Mouse (Mus musculus) heart, embryonic 12.5 days (tissue): Measurements from ENCODE around the gene Dusp19. TPM values are rescaled to one million over a fixed set of nuclear protein-coding genes. Genes with fewer than 3 reads are reported as not detected.

Experiments used
- ATAC-seq: fragments of 200-750 bp; cut with Nextera tagmentation; 2 replicates; pipeline ENCODE4 v1.8.0; 2017; ENCODE audit warnings: moderate TSS enrichment, moderate library complexity; ENCODE audit not compliant: insufficient number of reproducible peaks, low FRiP score
- H3K27ac ChIP-seq: fragments of 300-500 bp; sonication (generic); 2 replicates; pipeline ENCODE4 v1.5.1; 2016; ENCODE audit warnings: mild to moderate bottlenecking, moderate library complexity; ENCODE audit not compliant: poor library complexity, severe bottlenecking
- H3K27me3 ChIP-seq: fragments of 300-500 bp; sonication (generic); replicated peaks from 2 replicates; pipeline ENCODE4 v1.6.1; 2016; ENCODE audit warnings: mild to moderate bottlenecking, moderate library complexity
- H3K36me3 ChIP-seq: fragments of 300-500 bp; sonication (generic); 2 replicates; pipeline ENCODE4 v1.6.1; 2016; ENCODE audit warnings: mild to moderate bottlenecking, moderate library complexity
- H3K4me1 ChIP-seq: fragments of 300-500 bp; sonication (generic); replicated peaks from 2 replicates; pipeline ENCODE4 v1.6.1; 2016; ENCODE audit warnings: mild to moderate bottlenecking
- H3K4me2 ChIP-seq: fragments of 300-500 bp; sonication (generic); 2 replicates; pipeline ENCODE4 v1.6.1; 2016; ENCODE audit warnings: mild to moderate bottlenecking, moderate library complexity
- H3K4me3 ChIP-seq: fragments of 300-500 bp; sonication (generic); 2 replicates; pipeline ENCODE4 v1.5.1; 2016; ENCODE audit warnings: mild to moderate bottlenecking
- H3K9ac ChIP-seq: fragments of 300-500 bp; sonication (generic); 2 replicates; pipeline ENCODE4 v1.6.1; 2016; ENCODE audit warnings: mild to moderate bottlenecking, moderate library complexity
- H3K9me3 ChIP-seq: fragments of 300-500 bp; sonication (generic); replicated peaks from 2 replicates; pipeline ENCODE4 v1.6.1; 2016; ENCODE audit warnings: mild to moderate bottlenecking, moderate library complexity
- WGBS: fragments of 180-500 bp; shearing (Covaris S2); methylation state at CpG from one replicate; pipeline ENCODE4 v1.1.7; 2016; 5-methylcytosine and 5-hydroxymethylcytosine counted together
- polyA plus RNA-seq: library from polyadenylated mRNA; unstranded; fragments of >200 nt; fragmentation: Nextera tagmentation; extraction: Ambion mirVana; gene quantifications from 2 replicates; pipeline ENCODE4 v1.2.1, GENCODE M21; 2016

Dusp19 gene
- polyA plus RNA-seq, 1 experiment from 2014 or later = 11.9 TPM

- Histone ChIP-seq H3K4me1 (no peaks in the 10 kb centered on the region), H3K9ac (no peak overlapping the region), H3K27ac (no peak overlapping the region), H3K4me2 (no peak overlapping the region), H3K9me3 (no peaks in the 10 kb centered on the region), H3K27me3 (no peaks in the 10 kb centered on the region), H3K4me3 (no peak overlapping the region), H3K36me3 (no peaks in the 10 kb centered on the region)
- ATAC-seq = no peak
- WGBS = 88% methylated on average over 3 of the region's 3 CpGs
Observed at GRCm38 (mm10) chr2:80599850-80600249, 17.0 kb upstream of the Dusp19 start.

- Histone ChIP-seq H3K9ac (no peak overlapping the region), H3K27ac (no peak overlapping the region), H3K4me1 (no peaks in the 10 kb centered on the region), H3K4me2 (no peak overlapping the region), H3K27me3 (no peaks in the 10 kb centered on the region), H3K36me3 (no peaks in the 10 kb centered on the region), H3K9me3 (no peaks in the 10 kb centered on the region), H3K4me3 (no peak overlapping the region)
- ATAC-seq = no peak
Observed at GRCm38 (mm10) chr2:80600611-80601010, 16.2 kb upstream of the Dusp19 start.

GRCm38 (mm10) chr2:80602756-80603155 is 14.1 kb upstream of the Dusp19 start:
- no peak for ATAC-seq
- no peak overlapping the region for H3K9ac ChIP-seq
- no peak overlapping the region for H3K27ac ChIP-seq
- no peaks in the 10 kb centered on the region for H3K4me1 ChIP-seq
- no peaks in the 10 kb centered on the region for H3K9me3 ChIP-seq
- 86% methylated on average over 13 of the region's 13 CpGs for WGBS
- no peak overlapping the region for H3K4me2 ChIP-seq
- H3K36me3 ChIP-seq = no peaks in the 10 kb centered on the region
- no peak overlapping the region for H3K4me3 ChIP-seq
- no peaks in the 10 kb centered on the region for H3K27me3 ChIP-seq

GRCm38 (mm10) chr2:80603771-80604426 is 12.9 kb upstream of the Dusp19 start:
- Histone ChIP-seq H3K4me1 (no peaks in the 10 kb centered on the region), H3K4me2 (no peak overlapping the region), H3K36me3 (no peaks in the 10 kb centered on the region), H3K4me3 (no peak overlapping the region), H3K9me3 (no peaks in the 10 kb centered on the region), H3K27ac (no peak overlapping the region), H3K9ac (no peak overlapping the region), H3K27me3 (no peaks in the 10 kb centered on the region)
- WGBS = 90% methylated on average over 19 of the region's 19 CpGs
- ATAC-seq = no peak

GRCm38 (mm10) chr2:80612286-80612685 is 4.6 kb upstream of the Dusp19 start:
- no peaks in the 10 kb centered on the region for H3K36me3 ChIP-seq
- no peaks in the 10 kb centered on the region for H3K4me1 ChIP-seq
- no peak overlapping the region for H3K9ac ChIP-seq
- ATAC-seq = no peak
- H3K27ac ChIP-seq = no peak overlapping the region
- no peak overlapping the region for H3K4me2 ChIP-seq
- no peak overlapping the region for H3K4me3 ChIP-seq
- WGBS = 62% methylated on average over 1 of the region's 1 CpGs
- H3K27me3 ChIP-seq = no peaks in the 10 kb centered on the region
- H3K9me3 ChIP-seq = no peaks in the 10 kb centered on the region; the same call in 1 of the 2 replicates

GRCm38 (mm10) chr2:80612796-80613195 is 4.0 kb upstream of the Dusp19 start:
- Histone ChIP-seq H3K9ac (no peak overlapping the region), H3K4me3 (no peak overlapping the region), H3K27ac (no peak overlapping the region), H3K4me2 (no peak overlapping the region), H3K9me3 (no peaks in the 10 kb centered on the region; the same call in 1 of the 2 replicates), H3K27me3 (no peaks in the 10 kb centered on the region), H3K4me1 (peaks cover under 1% of the 10 kb centered on the region; the same call in 1 of the 2 replicates), H3K36me3 (no peaks in the 10 kb centered on the region)
- 64% methylated on average over 2 of the region's 2 CpGs for whole genome bisulfite sequencing
- ATAC-seq = no peak

GRCm38 (mm10) chr2:80618991-80619390 is 2.1 kb downstream of the Dusp19 start:
- H3K9ac ChIP-seq = no peak overlapping the region
- no peak overlapping the region for H3K4me3 ChIP-seq
- H3K27ac ChIP-seq = no peak overlapping the region
- H3K9me3 ChIP-seq = no peaks in the 10 kb centered on the region
- 0 out of 2 replicates have a peak, but pooled peaks cover 5% of the 10 kb centered on the region for H3K36me3 ChIP-seq
- no peaks in the 10 kb centered on the region for H3K27me3 ChIP-seq
- ATAC-seq = no peak
- no peak overlapping the region for H3K4me2 ChIP-seq
- H3K4me1 ChIP-seq = peaks cover 3% of the 10 kb centered on the region; the same call in 1 of the 2 replicates
- 83% methylated on average over 3 of the region's 3 CpGs for WGBS

GRCm38 (mm10) chr2:80621921-80622320 is 5.1 kb downstream of the Dusp19 start:
- Histone ChIP-seq H3K4me1 (peaks cover 3% of the 10 kb centered on the region; the same call in 1 of the 2 replicates), H3K4me2 (no peak overlapping the region), H3K9ac (no peak overlapping the region), H3K9me3 (no peaks in the 10 kb centered on the region; the same call in 1 of the 2 replicates), H3K36me3 (peaks cover 25% of the 10 kb centered on the region), H3K27me3 (no peaks in the 10 kb centered on the region), H3K27ac (no peak overlapping the region), H3K4me3 (no peak overlapping the region)
- WGBS = 77% methylated on average over 3 of the region's 3 CpGs
- ATAC-seq = no peak

GRCm38 (mm10) chr2:80624523-80624922 is 7.7 kb downstream of the Dusp19 start:
- Histone ChIP-seq H3K27ac (no peak overlapping the region), H3K27me3 (no peaks in the 10 kb centered on the region), H3K9ac (no peak overlapping the region), H3K4me2 (no peak overlapping the region), H3K36me3 (peaks cover 29% of the 10 kb centered on the region), H3K9me3 (no peaks in the 10 kb centered on the region; the same call in 1 of the 2 replicates), H3K4me3 (no peak overlapping the region), H3K4me1 (no peaks in the 10 kb centered on the region)
- no peak for ATAC-seq
- WGBS = 90% methylated on average over 4 of the region's 4 CpGs

- 69% methylated on average over 13 of the region's 13 CpGs for WGBS
- 0 out of 2 replicates have a peak, but pooled peaks cover 9% of the 10 kb centered on the region for H3K36me3 ChIP-seq
- no peak for ATAC-seq
Observed at GRCm38 (mm10) chr2:80632336-80633026, 15.6 kb downstream of the Dusp19 start.

GRCm38 (mm10) chr2:80638364-80639241 is 21.8 kb downstream of the Dusp19 start:
- peak overlapping the region; percentile 67 for H3K4me2 ChIP-seq
- under 1% methylated on average over 45 of the region's 45 CpGs for WGBS
- peaks cover 6% of the 10 kb centered on the region for H3K4me1 ChIP-seq
- peak overlapping the region; percentile 38 for H3K27ac ChIP-seq
- H3K4me3 ChIP-seq = peak overlapping the region; percentile 89
- peak; percentile 96 for ATAC-seq
- peaks cover 9% of the 10 kb centered on the region for H3K36me3 ChIP-seq
- no peaks in the 10 kb centered on the region for H3K27me3 ChIP-seq
- no peaks in the 10 kb centered on the region for H3K9me3 ChIP-seq
- H3K9ac ChIP-seq = peak overlapping the region; percentile 77

More at GRCm38 (mm10) chr2:80632336-80633026, 15.6 kb downstream of the Dusp19 start:
- no peak overlapping the region for H3K4me2 ChIP-seq
- H3K4me1 ChIP-seq = no peaks in the 10 kb centered on the region
- H3K27ac ChIP-seq = no peak overlapping the region
- H3K9ac ChIP-seq = no peak overlapping the region
- H3K9me3 ChIP-seq = no peaks in the 10 kb centered on the region
- H3K4me3 ChIP-seq = no peak overlapping the region
- no peaks in the 10 kb centered on the region for H3K27me3 ChIP-seq
